Mouse (Mus musculus): ENCODE results near the gene Hoxd9.

Gene Hoxd9

DNA sequence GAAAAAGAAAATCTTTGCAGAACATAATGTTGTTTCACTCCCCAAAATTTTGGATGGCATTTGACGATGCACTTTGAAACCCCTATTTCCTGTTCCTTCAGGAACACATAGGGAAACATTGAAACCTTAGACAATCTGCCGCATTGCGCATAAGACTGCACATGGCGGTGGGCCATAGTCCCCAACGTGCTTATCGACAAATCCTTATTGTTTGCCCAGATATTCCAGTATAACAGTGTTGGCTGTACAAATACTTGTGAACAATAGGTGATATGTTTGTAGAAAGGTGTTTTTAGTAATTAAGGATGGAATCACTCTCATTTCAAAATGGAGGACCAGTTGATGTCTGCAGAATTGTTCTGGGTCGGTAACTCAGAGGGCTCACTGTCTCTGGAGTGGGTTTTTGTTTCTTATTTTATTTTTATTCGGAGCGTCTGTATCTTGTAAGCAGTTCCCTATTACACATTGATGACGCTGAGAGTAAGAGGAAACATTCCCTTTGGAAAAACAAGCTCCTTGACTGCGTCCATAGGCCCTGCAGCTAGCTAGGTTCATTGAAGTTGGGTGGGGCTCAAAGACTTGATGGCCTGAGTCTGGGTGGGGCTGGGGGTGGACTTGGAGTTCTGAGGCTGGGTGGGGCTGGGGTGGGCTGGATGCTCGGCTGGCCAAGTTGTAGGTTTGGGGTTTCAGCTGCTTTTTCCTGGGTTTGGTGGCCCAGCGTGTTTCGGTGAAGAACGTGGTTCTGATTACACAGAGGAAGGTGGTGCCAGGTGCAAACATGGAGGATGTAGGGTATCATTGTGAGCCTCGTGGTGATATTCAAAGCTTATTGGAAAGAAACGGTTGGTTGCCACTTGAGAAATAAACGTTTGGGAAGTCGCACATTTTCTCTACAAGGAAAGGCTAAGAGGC, 16.0 kb downstream of the Hoxd9 start:
- no peak for DNase-seq (ENCODE audit: low spot score)

DNA sequence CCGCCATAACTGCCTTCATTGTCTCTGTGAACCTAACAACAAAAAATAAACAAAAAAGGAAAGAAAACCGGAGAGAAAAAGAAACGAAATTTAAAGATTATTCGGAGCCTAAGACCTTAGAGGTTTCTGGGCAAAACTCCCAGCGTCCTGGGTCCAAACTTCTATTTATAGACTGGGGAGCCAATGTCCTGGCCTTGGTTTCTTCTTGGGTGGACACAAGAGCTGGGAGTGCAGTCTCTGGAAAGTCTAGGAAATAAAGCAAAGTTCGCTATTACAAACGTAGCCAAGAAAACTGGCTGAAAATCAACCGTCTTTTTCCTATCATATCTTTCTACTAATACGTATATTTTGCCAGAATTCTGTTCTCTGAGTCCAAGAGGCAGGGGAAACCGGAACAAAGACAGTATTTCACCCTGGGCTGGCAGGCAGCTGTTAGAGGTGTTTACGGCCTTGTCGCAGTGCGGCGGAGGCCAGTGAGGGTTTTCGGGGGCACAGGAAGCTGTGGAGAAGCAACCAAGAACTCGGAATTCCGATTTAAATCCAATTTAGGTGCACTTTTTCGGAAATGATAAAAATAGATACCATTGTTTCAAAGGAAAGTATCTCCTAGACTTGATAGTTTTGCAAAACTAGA, 16.7 kb downstream of the Hoxd9 start:
- no peak for DNase-seq (ENCODE audit: low spot score)

DNA sequence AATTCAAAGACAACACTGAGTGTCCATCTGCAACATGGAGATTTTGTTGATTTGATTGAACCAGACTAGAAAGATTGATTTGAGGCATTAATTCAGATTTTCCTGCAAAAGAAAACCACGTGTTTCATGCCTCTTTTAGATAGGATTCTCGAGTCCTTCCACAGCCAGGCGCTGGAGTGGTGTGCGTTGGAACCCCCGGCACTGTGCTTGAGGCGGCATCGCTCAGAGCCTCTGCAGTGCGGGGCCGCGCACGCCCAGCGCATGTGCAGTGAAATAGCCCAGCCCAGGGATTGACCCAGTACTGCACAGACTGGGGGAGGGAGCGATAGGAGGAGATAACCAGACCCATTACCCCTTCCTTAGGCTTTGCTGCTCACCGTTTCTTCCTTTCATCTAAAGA, 17.4 kb downstream of the Hoxd9 start:
- DNase-seq (ENCODE audit: low spot score): no peak

DNA sequence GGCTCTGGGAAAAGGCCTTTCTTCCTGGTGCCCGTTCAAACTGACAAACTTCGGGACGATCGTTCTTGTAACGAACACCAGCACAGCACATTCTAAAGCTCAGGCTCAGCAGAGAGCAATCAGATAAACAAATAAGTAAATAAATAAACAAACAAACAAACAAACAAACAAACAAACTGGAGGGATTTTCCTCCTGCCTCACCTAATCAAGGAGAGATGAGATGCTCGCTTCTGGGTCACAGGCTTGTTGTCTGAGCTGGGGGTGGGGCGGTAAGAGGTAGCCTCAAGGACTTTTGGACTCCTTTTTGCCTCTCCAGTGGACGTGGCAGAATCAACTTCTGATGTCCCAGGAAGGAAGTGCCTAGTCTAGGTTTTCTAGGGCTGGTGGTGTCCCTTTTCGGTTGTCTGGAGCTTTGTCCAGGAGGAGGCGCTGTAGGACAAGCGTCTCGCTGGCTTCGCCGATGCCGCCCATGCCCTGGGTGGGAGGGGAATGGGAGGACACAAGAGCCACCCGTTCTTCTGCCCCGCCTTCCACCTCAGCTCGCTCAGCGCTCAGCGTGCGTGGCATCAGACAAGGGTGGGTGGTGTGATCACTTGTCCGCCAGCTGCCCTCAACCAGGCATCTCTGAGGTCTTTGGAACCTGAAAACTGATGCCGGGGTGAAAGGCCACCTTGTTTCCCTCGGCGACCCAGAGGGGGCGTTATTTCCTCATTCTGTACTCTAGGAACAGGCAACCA, 18.1 kb downstream of the Hoxd9 start:
- DNase-seq (ENCODE audit: low spot score): peak; percentile 27

DNA sequence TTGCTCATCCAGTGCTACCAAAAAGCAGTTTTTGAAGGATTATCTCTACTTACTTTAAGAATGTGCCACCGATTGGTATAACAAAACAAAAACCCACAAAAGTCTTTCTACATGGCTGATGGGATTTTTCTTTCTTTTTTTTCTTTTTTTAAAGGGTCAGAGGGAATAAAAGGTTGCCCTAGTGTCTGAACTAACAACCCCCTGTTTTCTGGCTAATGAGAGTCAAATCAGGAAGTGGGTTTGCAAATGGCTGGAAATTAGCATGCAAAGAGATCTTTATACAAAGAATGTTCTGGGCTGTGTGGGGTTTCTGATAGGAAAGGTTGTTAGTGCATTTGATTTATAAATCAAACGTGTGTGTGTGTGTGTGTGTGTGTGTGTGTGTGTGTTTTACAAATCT, 22.9 kb downstream of the Hoxd9 start:
- no peak for DNase-seq (ENCODE audit: low spot score)

DNA sequence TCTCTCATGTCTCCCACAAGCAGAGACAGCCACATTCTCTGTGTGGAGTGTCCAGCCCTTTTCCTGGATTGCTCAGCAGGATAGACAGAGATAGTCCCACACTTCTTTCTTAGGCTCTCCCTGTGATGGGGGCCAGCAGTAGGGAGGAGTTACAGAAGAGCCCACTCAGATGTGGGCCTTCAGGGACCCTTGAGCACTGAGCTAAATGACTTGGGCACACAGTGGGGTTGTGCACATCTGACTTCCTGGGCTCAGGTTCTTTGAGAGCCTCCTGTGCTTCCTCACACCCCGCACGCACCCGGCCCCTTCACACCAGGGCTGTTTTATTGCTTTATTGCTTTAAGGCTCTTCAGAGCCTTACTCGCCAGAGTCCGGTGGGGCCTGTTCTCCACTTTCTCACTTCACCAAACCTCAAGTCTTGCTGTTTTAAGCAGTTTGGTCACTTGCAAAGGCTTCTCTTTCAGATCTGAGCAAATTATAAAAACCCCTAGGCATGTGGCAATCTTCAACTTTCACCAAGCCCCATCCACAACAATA, 23.5 kb downstream of the Hoxd9 start:
- no peak for DNase-seq (ENCODE audit: low spot score)

DNA sequence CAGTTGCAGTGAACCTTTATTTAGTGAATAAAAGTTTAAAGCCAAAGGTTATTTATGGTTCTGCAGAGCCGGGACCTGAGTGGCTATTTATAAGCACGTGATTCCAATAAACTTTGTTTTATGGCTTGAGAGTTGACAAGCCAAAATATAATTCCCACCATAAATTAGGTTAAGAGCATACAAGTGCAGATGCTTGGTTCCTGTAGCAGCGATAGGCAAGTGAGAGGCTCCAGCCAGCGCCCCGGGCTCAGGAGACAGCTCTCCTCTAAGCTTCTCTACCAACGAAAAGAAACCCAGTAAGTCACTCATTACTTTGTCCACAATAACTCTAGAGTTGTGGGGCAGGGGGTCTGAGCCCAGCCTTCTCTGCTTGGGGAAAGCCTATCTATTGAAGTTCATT, 24.4 kb downstream of the Hoxd9 start:
- no peak for DNase-seq (ENCODE audit: low spot score)

DNA sequence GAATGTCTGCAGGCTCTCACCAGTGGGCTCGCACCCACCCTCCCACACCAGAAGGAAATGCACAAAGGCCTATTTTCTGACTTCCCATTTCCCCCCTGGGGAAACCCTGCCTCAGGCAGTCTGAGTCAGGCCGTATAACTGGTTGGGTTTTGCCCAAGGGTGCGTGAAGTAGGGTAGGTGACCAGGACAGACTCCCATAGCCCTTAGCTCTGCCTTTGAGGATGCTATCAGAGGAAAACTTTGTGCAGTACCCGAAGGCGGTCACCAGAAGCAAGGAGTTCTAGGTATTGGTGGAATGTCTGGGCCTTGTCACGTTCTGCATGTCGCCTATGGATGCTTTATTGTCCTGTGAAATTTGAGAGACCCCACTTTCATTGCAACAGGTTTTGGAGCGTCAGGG, 25.4 kb downstream of the Hoxd9 start:
- no peak for DNase-seq (ENCODE audit: low spot score)

DNA sequence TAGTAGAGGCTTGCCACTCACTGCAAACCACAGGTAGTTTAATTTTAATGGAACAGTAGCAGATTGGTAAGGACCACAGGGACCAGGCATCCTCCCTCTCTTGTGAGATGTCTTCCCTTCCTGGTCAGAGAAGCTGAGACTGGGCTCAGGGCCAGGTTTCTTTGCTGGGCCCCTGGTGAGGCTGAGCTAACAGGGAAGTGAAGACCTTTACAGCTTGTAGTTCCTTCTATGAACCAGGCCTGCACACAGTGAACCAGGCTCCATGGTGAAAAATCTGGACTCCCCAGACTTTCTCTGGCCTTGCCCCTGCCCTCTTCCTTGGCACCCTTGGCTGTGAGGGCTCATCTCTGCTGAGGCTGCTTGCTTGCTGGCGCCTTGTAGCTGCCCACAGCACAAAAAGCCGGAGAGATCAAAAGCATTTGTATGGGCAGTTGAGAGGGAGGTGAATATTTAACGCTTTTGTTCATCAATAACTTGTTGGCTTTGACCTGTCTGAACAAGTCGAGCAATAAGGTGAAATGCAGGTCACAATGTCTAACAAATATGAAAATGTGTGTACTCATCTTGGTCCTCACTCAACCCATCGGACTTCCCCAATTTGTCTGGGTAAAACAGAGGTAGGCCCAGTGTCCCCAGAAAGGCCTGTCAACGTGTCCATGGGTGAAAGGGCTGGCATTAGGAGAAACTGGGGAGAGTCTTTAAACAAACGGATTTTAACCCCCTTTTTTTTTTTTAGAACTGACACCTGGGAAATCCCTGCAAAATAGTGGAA, 26.9 kb downstream of the Hoxd9 start:
- DNase-seq (ENCODE audit: low spot score): no peak

DNA sequence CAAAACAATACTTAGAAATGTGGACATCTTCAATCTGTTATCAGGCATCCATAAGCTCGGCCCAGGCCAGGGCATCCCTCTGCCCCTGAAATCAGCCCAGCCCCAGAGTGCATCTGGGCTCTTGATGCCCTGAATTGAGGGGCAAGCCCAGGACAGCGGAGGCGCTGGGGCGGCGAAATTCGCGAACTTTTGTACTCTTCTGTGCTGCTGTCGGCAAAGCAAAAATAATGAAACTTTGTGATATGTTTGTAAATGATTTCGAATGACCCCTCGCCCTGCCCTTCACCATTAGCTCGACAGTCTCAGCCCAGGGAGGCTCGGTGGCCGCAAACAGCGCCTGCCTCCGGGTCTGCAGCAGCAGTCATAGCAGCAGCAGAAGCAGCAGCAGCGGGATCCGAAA, 27.6 kb downstream of the Hoxd9 start:
- DNase-seq (ENCODE audit: low spot score): no peak

DNA sequence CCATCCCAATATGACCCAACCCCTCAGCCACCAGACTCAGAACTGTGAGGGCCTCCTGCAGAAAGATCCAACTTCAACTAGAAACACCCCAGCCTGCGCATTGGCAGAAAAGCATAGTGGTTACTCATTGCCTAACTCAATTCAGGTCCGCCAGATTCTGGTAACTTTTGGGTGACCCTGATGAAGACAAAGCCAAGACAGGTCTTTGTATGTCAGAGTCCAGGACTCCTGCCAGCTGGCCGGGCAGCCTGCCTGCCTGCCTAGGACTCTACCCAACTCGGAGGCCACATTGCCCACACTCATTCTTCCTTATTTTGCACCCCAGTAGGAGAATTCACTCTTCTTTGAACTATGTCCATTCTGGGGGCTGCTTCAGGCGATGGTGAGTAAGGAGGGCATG, 29.0 kb downstream of the Hoxd9 start, which contains the start of gene Gm28230:
Gene Gm28230, plus strand, starts transcription at position 178 of the 400 bp plus-strand sequence.
- DNase-seq (ENCODE audit: low spot score): no peak

DNA sequence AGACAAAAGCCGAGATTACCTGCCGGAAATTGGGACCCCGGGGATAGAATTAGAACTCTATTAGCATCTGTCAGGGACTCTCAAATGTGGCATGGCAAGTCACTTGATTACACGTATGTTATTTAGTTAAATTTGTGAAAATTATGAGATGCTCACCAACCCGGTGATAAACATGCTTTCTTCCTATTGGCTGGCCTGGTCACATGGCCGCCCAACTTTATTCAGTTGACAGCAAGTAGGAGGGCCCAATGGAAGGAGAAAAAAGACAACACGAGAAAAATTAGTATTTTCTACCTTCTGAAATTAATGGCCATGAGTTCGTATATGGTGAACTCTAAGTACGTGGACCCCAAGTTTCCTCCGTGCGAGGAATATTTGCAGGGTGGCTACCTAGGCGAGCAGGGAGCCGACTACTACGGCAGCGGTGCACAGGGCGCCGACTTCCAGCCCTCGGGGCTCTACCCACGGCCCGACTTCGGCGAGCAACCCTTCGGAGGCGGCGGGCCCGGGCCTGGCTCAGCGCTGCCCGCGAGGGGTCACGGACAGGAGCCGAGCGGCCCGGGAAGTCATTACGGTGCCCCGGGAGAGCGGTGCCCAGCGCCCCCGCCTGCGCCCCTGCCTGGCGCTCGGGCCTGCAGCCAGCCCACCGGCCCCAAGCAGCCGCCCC, 29.6 kb downstream of the Hoxd9 start:
- DNase-seq (ENCODE audit: low spot score): no peak

DNA sequence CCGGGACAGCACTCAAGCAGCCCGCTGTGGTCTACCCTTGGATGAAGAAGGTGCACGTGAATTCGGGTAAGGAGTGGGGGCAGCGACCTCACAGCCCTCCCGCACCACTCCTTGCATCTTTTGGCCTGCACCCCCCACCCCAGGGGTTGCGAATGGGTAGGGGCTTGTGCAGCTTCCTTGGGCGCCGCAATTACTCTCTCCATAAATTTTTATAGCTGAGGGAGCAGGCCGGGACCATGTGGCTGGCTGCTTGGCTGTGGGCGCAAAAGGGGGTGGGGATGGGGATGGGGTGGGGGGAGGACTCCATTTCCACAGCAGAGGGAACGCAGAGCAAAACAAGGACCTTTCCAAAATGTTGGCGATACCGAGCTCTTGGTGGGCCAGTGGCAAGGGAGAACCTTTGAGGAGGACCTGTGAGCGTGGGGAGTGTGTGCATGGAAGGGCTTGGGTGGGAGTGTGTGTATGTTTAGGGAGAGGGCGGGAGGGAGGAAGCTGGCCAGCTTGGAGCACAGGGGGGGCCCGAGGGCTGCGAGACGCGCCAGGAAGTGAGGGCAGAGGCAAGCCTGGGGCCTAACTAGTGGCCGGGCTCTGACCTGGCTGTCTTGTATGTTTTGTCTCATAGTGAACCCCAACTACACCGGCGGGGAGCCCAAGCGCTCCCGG, 30.2 kb downstream of the Hoxd9 start:
- no peak for DNase-seq (ENCODE audit: low spot score)

DNA sequence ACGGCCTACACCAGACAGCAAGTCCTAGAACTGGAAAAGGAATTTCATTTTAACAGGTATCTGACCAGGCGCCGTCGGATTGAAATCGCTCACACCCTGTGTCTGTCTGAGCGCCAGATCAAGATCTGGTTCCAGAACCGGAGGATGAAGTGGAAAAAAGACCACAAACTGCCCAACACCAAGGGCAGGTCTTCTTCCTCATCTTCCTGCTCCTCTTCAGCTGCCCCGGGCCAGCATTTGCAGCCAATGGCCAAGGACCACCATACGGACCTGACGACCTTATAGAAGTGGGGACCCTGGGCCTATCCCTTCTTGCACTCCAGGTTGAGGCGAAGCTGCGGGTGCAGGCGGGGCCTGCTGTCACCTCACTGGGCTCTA, 30.8 kb downstream of the Hoxd9 start:
- DNase-seq (ENCODE audit: low spot score): no peak

DNA sequence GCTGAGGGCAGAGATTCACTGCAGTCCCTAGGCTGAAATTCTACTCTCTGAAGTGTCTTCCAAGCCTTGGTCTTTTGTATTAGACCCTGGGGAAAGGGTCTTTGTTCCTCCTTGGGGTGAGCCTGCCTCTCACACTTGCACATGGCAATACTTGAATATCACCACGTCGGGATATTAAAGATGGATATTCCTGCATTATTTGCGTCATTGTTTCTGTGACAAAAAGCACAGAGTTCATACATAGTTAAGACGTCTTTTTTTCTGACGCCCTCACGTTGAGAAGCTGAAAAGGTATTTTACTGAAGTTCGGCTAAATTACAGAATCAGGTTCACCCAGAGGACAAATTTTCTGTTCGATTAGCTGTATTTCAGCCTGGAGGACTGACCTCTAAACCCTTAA, 32.8 kb downstream of the Hoxd9 start:
- DNase-seq (ENCODE audit: low spot score): no peak

DNA sequence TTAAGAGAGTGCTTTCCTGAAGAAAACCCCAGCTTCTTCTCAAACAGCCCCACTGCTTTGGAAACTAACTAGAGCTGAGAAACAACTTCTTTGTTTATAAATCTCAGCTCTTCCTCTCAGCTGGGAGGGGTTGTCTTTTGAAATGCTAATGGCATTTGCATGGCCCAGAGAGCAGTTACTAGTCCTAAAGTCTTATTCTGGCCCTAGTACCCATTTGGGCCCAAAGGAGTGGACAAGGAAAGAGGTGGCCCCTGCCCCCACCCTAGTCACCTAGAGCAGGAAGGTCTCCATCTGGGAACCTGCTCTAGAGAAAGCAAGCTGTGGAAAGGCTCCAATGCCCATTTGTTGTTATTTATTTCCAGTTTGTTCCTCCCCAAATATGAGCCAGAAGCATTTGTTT, 33.5 kb downstream of the Hoxd9 start:
- no peak for DNase-seq (ENCODE audit: low spot score)

DNA sequence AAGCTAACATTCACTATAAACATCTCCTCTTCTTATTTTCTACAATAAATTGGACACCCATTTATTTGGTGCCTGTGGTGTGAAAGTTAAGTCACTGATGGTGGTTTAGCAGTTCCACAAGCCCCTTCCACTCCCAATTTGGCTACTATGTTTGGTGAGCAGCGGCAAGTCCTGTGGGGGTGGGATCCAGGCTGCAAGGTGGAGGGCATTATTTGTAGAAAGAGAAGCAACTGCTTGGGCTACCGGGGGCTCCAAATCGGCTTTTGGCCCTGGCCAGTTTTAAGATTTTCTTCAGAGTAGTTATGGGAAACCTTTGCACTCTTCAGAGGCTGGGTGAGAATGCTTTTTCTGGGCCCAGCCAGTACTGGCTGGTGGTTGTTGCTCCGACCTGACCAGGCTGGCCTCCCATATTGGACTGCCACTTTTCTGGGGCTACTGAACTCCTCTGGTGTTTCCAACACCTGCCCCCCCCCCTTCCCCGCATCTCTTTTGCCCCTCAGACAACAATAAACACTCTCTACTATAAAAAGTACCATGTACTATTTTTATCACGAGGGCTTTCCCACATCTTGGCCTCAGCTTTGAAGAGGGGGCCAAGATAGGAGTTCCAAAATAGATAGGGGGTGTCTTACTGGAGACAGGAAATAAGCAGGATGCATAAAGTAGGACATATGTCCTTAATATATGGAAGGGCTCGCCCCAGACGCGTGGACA, 34.4 kb downstream of the Hoxd9 start:
- no peak for DNase-seq (ENCODE audit: low spot score)

DNA sequence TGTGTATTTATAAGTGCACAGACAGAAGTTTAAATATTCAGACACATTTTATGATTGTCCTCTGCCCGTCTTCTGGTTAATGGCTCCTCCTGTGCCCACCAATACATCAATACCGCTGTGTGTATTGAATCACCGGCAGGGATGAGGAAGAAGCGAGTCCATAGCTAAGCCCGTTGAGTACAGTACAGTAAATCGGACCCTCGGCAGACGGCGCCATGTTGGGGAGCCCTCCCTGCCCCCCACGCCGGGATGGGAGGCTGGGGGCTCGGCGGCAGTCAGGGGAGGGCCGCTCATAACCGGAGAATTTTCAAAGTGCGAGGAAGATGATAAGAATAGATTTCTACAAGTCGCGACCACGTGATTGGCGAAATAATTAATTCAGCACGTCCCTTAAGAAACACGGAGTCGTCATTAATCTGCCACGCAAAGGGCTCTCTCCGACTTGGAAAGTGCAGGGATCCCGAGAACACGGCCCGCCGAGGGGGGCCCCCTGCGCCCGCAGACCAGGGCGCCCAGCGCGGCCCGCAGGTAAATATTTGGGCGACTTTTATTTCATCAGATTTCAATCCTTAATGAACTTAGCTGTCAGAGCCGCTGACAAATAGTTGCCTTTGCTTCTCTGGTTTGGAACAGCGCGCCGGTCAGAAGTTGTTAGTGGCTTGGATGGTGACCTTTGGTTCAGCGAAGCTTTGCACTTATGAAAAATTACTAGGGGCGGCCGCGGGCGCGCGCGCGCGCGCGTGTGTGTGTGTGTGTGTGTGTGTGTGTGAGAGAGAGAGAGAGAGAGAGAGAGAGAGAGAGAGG, 35.2 kb downstream of the Hoxd9 start:
- no peak for DNase-seq (ENCODE audit: low spot score)

DNA sequence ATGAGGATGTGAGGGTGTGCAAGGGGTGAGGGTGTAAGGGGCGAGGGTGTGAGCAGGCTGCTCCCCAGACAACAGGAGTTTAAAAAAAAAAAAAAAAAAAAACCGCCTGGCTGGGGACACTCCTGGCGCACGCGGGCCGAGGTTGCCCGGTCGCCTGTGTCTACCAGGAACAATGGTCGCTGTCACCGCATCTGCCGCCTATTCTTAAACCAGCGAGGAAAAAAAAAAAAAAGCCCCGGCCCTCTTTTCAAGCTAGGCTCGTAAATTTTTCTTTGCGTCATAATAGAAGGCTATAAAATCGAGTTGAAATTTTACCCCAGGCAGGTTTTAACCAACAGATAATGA, 35.8 kb downstream of the Hoxd9 start:
- no peak for DNase-seq (ENCODE audit: low spot score)

Measured in layer of hippocampus, adult 9-10 months (tissue).